Mouse (Mus musculus) cortical plate, adult 2 months (tissue): ENCODE data around the gene Slamf6. TPM values are rescaled to one million over a fixed set of nuclear protein-coding genes. Genes with fewer than 3 reads are reported as not detected.
"Not testable (repeated sequence)": the region's sequence is repeated elsewhere in the genome, so short reads cannot be mapped to it uniquely, and the experiment has no call there.

Experiments
- H3K27ac ChIP-seq: fragments of 200-500 bp; 2 replicates; pipeline ENCODE4 v1.5.1; 2012; ENCODE audit warnings: low read length, control low read depth, inconsistent platforms; ENCODE audit not compliant: insufficient read depth
- H3K4me1 ChIP-seq: fragments of 200-500 bp; 2 replicates; pipeline ENCODE4 v1.6.1; 2011; ENCODE audit warnings: low read length; ENCODE audit not compliant: control insufficient read depth, insufficient read depth
- H3K4me3 ChIP-seq: fragments of 200-500 bp; 2 replicates; pipeline ENCODE4 v1.5.1; 2011; ENCODE audit warnings: mild to moderate bottlenecking, low read length, control low read depth; ENCODE audit not compliant: insufficient read depth
- CTCF ChIP-seq: fragments of 200-500 bp; IDR thresholded peaks from 2 replicates; pipeline ENCODE4 v1.5.1; 2011; ENCODE audit warnings: mild to moderate bottlenecking, control low read depth, low read length; ENCODE audit not compliant: insufficient read depth; ENCODE audit errors: extremely low read depth
- POLR2A ChIP-seq: fragments of 200-500 bp; IDR thresholded peaks from 2 replicates; pipeline ENCODE4 v1.6.1; 2011; ENCODE audit warnings: mild to moderate bottlenecking, low read length, control low read depth; ENCODE audit not compliant: insufficient read depth; ENCODE audit errors: extremely low read depth
- polyA plus RNA-seq: library from polyadenylated mRNA; depleted of rRNA; stranded (reverse); fragments of >200 nt; gene quantifications from 2 replicates; pipeline ENCODE4 v1.2.3, GENCODE M21; 2012; rRNA removed

The Slamf6 gene
- 0.21 and 0.78 TPM in 2 replicates for polyA plus RNA-seq

DNA sequence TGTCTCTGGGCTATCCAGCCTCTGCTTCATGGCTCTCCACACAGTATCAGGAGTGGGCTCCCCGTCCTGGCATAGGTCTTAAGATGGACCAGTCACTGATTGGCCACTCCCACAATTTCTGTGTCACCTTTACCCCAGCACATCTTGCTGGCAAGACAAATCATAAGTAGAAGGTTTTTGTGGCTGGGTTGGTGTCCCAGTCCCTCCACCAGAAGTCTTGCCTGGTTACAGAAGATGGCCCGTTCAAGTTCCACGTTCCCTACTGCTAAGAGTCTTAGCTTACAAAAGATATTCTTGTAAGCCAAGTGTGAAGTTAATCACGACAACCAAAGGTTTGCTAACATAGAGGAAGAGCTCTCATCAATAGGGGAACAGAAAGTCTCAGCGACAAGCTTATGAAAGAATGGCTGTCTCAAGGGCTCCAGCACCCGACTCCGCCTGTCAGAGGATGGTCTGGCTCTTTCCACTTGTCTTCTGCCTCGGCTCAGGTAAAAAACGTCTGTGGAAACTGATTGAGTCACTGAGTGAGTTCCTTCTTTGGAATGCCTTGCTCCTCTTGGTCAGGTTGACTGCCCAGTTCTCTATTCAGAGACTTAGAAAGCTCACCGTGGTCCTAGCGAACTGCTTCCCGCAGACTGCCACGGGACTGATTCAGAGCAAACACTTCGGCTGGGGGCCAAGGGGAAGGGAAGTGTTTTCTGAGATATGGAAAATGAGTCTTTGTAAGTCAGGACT is at the start of gene Slamf6:
Gene Slamf6 (plus strand): TSS at position 211 of the 735 bp plus-strand sequence.
- Histone ChIP-seq H3K4me1 (no peaks in the 10 kb centered on the region), H3K4me3 (no peak within 1 kb of the TSS), H3K27ac (no peak within 1 kb of the TSS)
- TF ChIP-seq CTCF (no peak), POLR2A (no peak)

DNA sequence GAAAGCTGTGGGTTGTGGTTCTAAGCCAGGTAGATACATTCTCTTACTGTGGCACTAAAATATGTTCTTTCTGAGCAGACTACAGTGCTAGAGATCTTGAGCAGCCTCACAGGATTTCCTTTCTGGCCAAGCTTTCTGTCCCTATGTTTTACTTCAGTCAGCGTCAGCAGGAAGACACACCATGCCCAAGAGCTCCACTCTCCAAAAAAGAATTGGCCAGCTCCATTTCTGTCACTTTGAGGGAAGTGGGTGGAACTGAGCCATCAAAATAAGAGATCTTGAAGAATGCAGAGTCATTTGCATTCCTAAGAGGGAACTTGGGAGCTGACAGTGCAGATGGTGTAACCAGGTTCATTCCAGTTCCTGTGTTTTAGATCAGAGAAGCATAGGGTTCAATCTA is 30.3 kb upstream of the Slamf6 start:
- TF ChIP-seq POLR2A: no peak
- TF ChIP-seq CTCF: no peak
- Histone ChIP-seq H3K4me3 (no peak overlapping the region), H3K4me1 (no peaks in the 10 kb centered on the region; the same call in 1 of the 2 replicates), H3K27ac (no peak overlapping the region)

DNA sequence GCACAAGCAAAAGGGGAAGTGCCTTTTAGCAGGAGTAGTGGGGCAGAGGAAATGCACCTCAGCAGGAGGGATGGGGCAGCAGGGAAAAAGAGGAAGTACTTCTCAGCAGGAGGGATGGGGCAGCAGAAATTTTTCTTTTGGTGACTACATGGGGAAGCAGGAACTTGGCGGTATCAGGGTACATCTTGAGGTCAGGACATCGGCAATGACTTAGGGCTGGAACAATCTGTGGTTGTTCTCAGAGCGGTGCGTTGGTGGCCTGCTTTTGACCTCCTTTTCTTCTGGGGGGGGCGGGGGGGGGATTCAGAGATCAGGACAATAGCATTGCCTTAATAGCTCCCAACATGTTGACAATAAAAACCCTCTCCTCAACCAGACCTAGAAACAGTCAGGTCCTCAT is 22.0 kb upstream of the Slamf6 start, which contains the start of gene Gm10521:
Gene Gm10521 (plus strand): TSS at position 301 of the 400 bp plus-strand sequence.
- H3K4me1 ChIP-seq, H3K4me3 ChIP-seq, H3K27ac ChIP-seq: not testable (repeated sequence)

DNA sequence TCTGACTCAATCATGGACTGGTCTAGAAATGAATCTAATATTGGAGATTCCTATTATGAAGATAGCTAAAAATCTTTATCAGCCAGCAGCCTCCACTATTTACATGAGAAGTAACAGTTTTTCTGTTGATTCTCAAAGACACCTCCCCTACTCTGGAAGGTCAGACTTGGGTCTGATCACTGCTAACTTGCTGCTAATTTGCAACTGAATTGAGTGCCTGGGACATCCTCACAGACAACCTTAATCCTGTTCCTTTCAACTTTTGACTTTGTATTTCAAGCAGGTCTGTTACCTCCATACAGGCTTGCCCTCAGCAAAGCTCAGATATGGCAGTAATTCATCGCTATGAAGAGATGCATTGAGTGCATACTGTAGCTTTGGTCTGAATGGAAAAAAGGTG is 13.3 kb upstream of the Slamf6 start:
- H3K4me3 ChIP-seq: no peak overlapping the region

DNA sequence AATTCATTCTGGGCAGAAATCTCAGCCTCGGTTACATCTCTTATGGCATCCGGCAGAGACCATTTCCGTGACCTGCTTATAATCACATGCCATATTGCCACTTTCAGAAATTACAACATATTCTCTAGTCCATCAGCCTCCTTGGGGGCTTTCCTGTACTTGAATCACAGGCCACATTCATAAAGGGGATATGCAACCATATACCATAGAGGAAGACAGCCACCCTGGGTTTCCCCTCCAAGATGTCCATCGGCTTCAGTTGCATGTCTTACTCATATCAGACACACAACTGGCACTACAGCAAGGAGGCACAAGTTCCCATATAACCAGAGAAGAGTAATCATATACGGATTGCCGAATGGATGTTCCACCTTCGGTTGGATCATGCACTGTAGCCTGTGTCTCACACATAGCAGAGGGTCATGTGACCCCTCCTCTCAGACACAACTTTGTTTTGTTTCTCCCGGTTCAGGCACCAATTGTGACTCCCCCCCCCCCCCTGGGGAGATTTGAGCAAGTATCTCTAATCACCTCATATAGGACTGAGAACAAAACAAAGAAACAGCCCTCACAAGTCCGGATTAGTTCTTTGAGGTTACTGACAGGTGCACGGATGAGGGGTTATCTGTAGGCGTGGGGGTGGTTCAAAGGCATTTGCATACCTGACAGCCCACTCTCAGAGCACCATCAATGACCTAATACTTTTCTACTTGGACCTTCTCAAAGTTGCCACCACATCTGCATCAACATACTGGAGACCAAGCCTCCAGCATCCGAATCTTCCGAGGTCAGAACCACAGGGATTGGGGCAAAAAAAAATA is 1.5 kb upstream of the Slamf6 start:
- Histone ChIP-seq H3K4me1 (no peaks in the 10 kb centered on the region), H3K27ac (no peak overlapping the region), H3K4me3 (no peak overlapping the region)
- no peak for TF ChIP-seq CTCF
- no peak for TF ChIP-seq POLR2A

More for the DNA sequence above, 13.3 kb upstream of the Slamf6 start:
- Histone ChIP-seq H3K4me1 (no peaks in the 10 kb centered on the region), H3K27ac (no peak overlapping the region)
- no peak for TF ChIP-seq POLR2A
- no peak for TF ChIP-seq CTCF

DNA sequence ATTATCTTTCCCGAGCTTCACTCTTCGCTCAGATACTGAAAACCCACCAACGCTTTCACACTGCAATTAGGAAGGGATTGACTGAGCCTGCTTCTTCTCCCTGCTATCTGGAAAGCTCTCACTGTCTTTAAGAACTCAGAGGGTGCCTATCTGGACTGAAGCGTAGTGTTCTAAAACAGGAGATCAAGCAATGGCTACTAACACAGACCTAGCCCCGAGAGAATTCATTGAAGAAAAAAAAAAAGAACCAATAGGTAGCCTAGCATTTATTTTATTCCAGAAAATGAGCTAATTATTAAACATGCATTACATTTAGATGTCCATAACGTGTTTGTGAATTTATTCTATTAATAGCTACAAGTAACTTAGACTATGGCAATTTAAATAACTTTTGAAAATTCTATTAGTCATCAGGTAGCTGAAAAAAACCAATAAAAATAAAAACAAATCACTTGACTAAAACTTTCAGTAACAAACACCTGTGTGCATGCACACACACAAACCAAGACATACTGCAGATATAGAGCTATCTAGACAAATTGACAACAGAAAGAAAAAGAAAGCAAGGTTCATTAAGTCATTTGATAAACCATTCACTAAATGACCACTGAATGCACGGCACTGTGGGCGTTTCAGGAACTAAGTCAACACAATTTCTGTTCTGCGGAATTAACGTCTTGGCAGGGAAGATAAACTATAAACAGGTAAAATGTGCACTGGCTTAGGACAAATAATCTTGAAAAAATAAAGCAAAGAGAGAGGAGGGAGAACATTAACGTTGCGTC is 1.0 kb downstream of the Slamf6 start:
- no peak overlapping the region for H3K27ac ChIP-seq
- TF ChIP-seq CTCF (no peak), POLR2A (no peak)
- H3K4me3 ChIP-seq: no peak overlapping the region
- H3K4me1 ChIP-seq: no peaks in the 10 kb centered on the region

DNA sequence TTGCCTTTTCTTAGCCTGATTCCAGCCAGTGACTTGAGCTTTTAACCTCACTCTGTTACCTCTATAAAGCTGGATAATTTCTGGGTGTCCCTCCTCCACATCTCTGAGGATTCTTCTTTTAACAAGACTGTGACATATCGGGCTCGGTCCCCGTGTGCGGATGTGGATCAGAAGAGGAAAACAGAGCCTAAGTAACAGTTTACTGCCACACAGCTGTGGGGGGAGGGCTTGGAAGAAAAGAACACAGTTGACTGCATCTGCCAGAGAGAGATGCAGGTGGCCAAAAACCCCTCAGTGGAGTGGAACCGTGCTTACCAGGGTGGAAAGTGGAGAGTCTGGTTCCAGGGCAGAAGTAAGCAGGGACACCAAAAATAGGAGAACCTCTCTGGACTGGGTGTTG is 1.9 kb downstream of the Slamf6 start:
- no peaks in the 10 kb centered on the region for H3K4me1 ChIP-seq
- no peak for TF ChIP-seq POLR2A
- no peak for TF ChIP-seq CTCF
- no peak overlapping the region for H3K4me3 ChIP-seq
- no peak overlapping the region for H3K27ac ChIP-seq

DNA sequence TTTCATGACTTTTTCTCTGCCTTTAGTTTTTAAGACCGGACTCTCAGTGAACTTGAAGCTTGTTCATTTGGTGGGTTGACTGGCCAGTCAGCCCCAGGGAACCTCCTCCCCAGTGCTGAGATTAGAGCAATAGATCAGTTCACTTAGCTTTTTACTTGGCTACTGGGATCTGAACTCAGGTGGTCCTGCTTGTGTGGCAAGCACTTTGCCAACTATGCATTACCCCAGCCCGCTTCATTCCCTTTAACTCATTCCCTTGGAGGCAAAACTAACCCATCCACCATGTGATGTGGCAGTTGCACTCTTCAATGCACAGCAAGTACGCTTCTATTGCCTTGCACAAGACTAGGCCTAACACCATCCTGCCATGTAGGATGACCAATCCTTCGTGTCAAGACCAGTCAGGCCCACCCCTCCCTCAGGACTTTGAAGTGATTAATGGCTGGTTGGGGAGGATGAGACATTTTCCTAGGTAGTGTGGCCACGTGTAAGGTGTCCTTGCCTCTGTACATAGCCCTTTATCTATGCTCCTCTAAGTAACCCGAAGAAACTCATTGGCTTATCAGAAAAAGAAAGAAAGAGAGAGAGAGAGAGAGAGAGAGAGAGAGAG is 2.7 kb downstream of the Slamf6 start:
- Histone ChIP-seq H3K4me3 (no peak overlapping the region), H3K27ac (no peak overlapping the region), H3K4me1 (no peaks in the 10 kb centered on the region)
- TF ChIP-seq POLR2A (no peak), CTCF (no peak)

DNA sequence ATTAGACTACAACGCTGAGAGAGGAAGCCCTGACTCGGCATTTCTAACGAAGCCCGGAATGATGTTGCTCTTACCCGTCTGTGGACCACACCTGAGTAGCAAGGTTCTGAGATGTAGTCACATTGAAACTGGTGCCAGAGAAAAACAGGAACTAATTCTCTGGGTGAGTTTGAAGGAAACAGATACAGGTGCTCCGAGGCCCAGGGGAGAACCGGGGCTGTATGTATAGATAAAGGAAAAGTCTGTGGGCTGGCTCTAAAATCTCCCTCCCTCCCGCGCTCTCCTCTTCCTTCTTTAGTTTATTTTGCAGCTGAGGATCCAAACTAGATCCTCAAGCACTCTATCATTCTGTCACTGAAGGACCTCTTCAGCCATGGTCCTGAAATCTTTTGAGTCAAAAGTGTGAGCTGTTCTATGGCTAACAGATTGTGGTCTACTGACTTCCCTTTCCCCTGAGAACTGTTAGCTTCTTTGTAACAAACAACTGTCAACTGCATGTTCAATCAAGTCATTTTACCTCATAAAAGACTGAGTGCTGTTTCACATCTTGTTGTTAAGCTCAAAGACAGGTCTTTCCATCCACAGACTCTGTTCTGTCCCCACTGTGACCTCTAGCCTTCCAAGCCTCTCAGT is 3.8 kb downstream of the Slamf6 start:
- Histone ChIP-seq H3K4me1 (no peaks in the 10 kb centered on the region), H3K27ac (no peak overlapping the region), H3K4me3 (no peak overlapping the region)
- TF ChIP-seq CTCF (no peak), POLR2A (no peak)

DNA sequence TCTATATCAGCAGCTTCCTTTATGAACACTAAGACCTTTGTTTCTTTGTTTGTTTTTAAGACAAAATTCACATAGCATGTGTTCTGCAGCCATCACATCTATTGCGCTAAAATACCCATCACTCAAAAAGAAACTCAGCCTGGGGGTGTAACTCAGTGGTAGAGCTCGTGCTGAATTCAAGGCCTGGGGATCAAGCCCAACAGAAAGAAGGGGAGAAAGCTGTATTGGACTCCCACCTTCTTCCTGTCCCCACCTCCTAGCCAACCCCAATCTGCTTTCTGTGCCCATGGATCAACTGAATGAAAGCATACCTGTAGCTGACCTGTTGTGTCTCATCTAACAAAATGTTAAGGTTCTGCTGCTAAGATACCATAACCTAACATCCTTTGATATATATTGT is 4.3 kb downstream of the Slamf6 start:
- Histone ChIP-seq H3K27ac (no peak overlapping the region), H3K4me1 (no peaks in the 10 kb centered on the region), H3K4me3 (no peak overlapping the region)
- TF ChIP-seq POLR2A (no peak), CTCF (no peak)
